Mouse (Mus musculus): ENCODE results near the gene Rgs12. TPM values are rescaled to one million over a fixed set of nuclear protein-coding genes. Genes with fewer than 3 reads are reported as not detected.

The Rgs12 gene
- polyA plus RNA-seq, 1 experiment from 2014 or later: 25.0 TPM

GRCm38 (mm10) chr5:35070953-35071352, 121.7 kb downstream of the Rgs12 start:
- no peak for DNase-seq (ENCODE audit: low spot score)

- no peak for DNase-seq (ENCODE audit: low spot score)
These were observed 122.6 kb downstream of the Rgs12 start for GRCm38 (mm10) chr5:35071855-35072254.

GRCm38 (mm10) chr5:35073235-35073634, 124.0 kb downstream of the Rgs12 start:
- no peak for DNase-seq (ENCODE audit: low spot score)

DNA sequence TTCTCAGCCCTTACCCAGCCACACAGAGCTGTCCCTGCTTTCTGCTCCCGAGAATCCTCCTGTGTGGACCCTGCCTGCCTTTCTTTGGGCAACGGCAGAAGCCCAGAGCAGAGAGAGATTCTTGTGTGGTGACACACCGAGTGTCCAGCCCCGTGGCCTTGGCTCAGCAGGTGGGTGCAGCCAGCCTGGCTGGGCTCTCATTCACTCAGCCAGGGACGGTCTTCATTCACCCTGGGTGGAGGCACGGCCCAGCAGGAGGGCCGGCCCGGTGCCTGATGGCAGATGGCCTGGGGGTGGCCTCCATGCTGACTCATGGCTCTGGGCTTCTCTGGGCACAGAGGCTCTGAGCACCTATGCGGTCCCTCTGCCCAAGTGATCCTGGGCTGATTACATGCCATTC, 124.7 kb downstream of the Rgs12 start:
- no peak for DNase-seq (ENCODE audit: low spot score)

DNA sequence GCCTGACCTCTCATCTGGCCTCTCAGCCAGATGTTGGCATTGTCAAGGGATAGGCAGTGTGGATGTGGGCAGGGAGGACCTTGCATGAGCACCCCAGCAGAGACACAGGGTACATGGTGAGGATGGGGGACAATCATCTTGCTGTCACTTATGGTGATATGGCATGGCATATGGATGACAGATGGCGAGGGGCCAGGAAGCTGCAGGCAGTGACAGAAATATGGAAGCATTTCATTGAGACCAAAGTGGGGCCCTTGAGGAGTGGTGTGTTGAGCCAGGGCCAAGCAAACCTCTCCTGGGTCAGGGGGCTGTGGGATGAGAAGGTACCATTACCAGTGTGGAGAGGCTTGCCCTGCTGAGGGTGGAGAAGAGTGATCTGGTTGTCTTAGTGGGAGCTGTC, 127.1 kb downstream of the Rgs12 start:
- no peak for DNase-seq (ENCODE audit: low spot score)

DNA sequence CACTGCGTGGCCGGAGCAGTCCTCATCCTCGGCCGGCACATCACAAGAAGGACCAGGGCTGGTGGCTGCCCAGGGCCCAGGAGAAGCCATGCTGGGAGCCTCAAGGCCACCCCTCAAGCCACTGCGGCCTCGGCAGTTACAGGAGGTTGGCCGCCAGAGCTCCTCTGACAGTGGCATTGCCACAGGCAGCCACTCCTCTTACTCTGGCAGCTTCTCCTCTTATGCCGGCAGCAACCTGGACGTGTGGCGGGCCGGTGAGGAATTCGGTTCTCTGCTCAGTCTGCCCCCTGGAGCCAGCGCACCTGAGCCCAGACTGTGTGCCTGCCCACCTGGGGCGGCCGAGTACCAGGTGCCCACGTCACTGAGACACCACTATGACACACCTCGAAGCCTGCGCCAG, 129.9 kb downstream of the Rgs12 start:
- no peak for DNase-seq (ENCODE audit: low spot score)

DNA sequence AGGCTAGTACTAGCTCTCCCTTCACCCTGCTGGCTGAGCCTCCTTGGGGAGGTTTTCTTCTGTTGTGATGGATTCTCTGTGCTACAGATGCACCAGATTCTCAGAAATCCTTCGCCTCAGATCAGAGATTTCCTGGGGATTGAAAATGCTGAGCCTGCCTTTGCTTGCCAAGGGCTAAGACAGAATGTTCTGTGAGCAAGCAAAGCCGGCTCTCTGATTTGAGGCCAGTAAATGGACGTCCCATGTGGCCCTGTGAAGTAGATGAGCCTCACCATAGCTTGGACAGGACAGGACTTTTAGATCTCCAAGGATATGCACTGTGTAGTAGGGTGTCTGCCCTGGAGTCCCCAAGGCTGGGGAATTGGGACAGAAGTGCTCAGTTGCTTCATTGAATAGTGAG, 135.7 kb downstream of the Rgs12 start:
- DNase-seq (ENCODE audit: low spot score): no peak

- DNase-seq (ENCODE audit: low spot score): peak; percentile 68
These were observed 139.8 kb downstream of the Rgs12 start for GRCm38 (mm10) chr5:35088785-35089613.

Small RNA genes lying within 50 kb of the gene (microRNA-seq; reads per million reads assigned to microRNA genes)
- gene Mir3097 (ENCODE audit: borderline number of aligned reads): 5.8 reads per million, percentile 9 among the genes with 10 or more reads in this experiment

Other genes starting within 250 kb of the Rgs12 start
- gene Htt, start 187.7 kb upstream of the Rgs12 start, polyA plus RNA-seq (2015; fragmentation: Nextera tagmentation; extraction: Ambion mirVana): 5.6 and 8.3 TPM in 2 replicates
- gene Msantd1, start 41.4 kb upstream of the Rgs12 start, polyA plus RNA-seq (2015; fragmentation: Nextera tagmentation; extraction: Ambion mirVana): 0.59 and 0.73 TPM in 2 replicates
- gene Hgfac, start 92.1 kb downstream of the Rgs12 start, polyA plus RNA-seq (2015; fragmentation: Nextera tagmentation; extraction: Ambion mirVana): 1.1 and 1.7 TPM in 2 replicates
- gene Dok7, start 107.3 kb downstream of the Rgs12 start, polyA plus RNA-seq (2015; fragmentation: Nextera tagmentation; extraction: Ambion mirVana): 0.12 and 0.22 TPM in 2 replicates
- gene Lrpap1, start 156.3 kb downstream of the Rgs12 start, polyA plus RNA-seq (2015; fragmentation: Nextera tagmentation; extraction: Ambion mirVana): 76.2 and 89.0 TPM in 2 replicates